Mouse (Mus musculus) ES-Bruce4 (cell line): ENCODE measurements at regions not wholly inside any gene's neighbourhood (a gene's known extent, or its start where the extent isn't known, plus 50 kb on each side); places are given as distances from the start of the nearest gene placed in this dataset.

Experiments
- H3K27ac ChIP-seq: 2 replicates; pipeline ENCODE4 v1.5.1; 2012; ENCODE audit warnings: low read length, inconsistent platforms; ENCODE audit not compliant: insufficient read depth
- H3K27me3 ChIP-seq: 2 replicates; pipeline ENCODE4 v1.6.1; 2012; ENCODE audit warnings: mild to moderate bottlenecking, low read length, inconsistent platforms; ENCODE audit not compliant: control insufficient read depth, poor library complexity, insufficient read depth, severe bottlenecking
- H3K36me3 ChIP-seq: 2 replicates; pipeline ENCODE4 v1.6.1; 2012; ENCODE audit warnings: inconsistent platforms, mild to moderate bottlenecking, low read length, moderate library complexity; ENCODE audit not compliant: control insufficient read depth, poor library complexity, insufficient read depth, severe bottlenecking
- H3K4me1 ChIP-seq: one replicate; pipeline ENCODE4 v1.8.1; 2011; ENCODE audit warnings: low read length; ENCODE audit not compliant: control insufficient read depth, insufficient read depth
- H3K4me3 ChIP-seq: 2 replicates; pipeline ENCODE4 v1.5.1; 2011; ENCODE audit warnings: low read depth, mild to moderate bottlenecking, low read length
- H3K9ac ChIP-seq: 2 replicates; pipeline ENCODE4 v1.6.1; 2012; ENCODE audit warnings: low read depth, mild to moderate bottlenecking, inconsistent platforms; ENCODE audit not compliant: poor library complexity, severe bottlenecking
- H3K9me3 ChIP-seq: replicated peaks from 2 replicates; pipeline ENCODE4 v1.6.1; 2012; ENCODE audit warnings: mild to moderate bottlenecking, low read length, inconsistent platforms; ENCODE audit not compliant: control insufficient read depth, poor library complexity, insufficient read depth, severe bottlenecking
- CTCF ChIP-seq: IDR thresholded peaks from one replicate; pipeline ENCODE4 v1.8.1; 2011; ENCODE audit warnings: low read depth, low read length
- EP300 ChIP-seq: IDR thresholded peaks from 2 replicates; pipeline ENCODE4 v1.6.1; 2011; ENCODE audit warnings: low read depth, low read length; ENCODE audit not compliant: insufficient read depth
- POLR2A ChIP-seq: IDR thresholded peaks from one replicate; pipeline ENCODE4 v1.8.1; 2011; ENCODE audit warnings: low read length; ENCODE audit not compliant: insufficient read depth

DNA sequence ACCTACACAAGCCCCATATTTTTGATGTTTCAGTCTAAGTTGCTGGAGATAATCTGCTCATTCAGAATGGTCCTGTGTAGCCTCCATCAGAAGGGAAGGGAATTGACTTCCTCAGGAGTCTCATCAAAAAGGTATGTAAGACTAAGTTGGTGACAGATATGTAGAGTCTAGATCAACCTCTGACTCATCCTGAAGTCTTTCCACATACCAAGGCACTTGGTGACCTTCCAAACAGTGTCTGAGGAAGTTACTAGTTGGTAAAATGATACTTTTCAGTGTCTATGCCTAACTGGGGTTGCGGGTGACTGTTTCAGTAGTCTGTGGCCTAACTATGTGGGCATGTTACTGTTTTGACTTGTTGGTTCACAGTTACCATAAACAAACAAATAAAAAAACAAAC lies 133.0 kb upstream of the Plcb4 start:
- H3K4me3 ChIP-seq: no peak overlapping the region
- H3K4me1 ChIP-seq: no peaks in the 10 kb centered on the region
- TF ChIP-seq POLR2A (no peak), CTCF (no peak), EP300 (no peak)
- no peaks in the 10 kb centered on the region for H3K36me3 ChIP-seq
- H3K9ac ChIP-seq: no peak overlapping the region
- no peaks in the 10 kb centered on the region for H3K9me3 ChIP-seq
- no peak overlapping the region for H3K27ac ChIP-seq
- H3K27me3 ChIP-seq: no peaks in the 10 kb centered on the region

DNA sequence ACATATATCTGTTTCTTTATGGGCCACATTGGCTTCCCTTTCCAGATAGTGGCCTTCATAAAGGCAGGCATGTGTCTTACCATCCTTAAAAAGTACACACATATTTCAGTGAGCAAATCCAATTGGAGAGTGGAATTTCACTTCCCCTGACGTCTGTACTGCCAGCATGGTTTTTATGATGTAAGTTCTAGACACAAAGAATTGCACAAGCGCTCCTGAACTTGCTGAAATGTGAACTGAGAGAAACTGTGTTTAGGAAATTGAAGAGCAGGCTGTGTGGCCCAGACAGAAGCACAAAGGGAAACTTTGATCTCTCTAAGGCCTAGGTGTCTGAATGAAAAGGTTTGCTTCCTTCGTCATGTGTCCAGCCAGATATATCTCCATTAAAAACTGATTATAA lies 129.2 kb upstream of the Plcb4 start:
- no peak overlapping the region for H3K9ac ChIP-seq

GRCm38 (mm10) chr2:135536303-135536871 lies 122.4 kb upstream of the Plcb4 start:
- no peaks in the 10 kb centered on the region for H3K36me3 ChIP-seq
- no peak overlapping the region for H3K4me3 ChIP-seq
- H3K27ac ChIP-seq: no peak overlapping the region
- H3K9ac ChIP-seq: no peak overlapping the region
- no peaks in the 10 kb centered on the region for H3K4me1 ChIP-seq
- TF ChIP-seq EP300 (no peak), POLR2A (no peak), CTCF (no peak)
- H3K27me3 ChIP-seq: no peaks in the 10 kb centered on the region; the same call in 1 of the 2 replicates
- H3K9me3 ChIP-seq: peaks cover 2% of the 10 kb centered on the region; the same call in 1 of the 2 replicates

More for the DNA sequence above, 129.2 kb upstream of the Plcb4 start:
- no peaks in the 10 kb centered on the region for H3K27me3 ChIP-seq
- H3K4me1 ChIP-seq: no peaks in the 10 kb centered on the region
- no peak for TF ChIP-seq POLR2A
- TF ChIP-seq CTCF: no peak
- no peak for TF ChIP-seq EP300
- no peak overlapping the region for H3K27ac ChIP-seq
- no peak overlapping the region for H3K4me3 ChIP-seq
- no peaks in the 10 kb centered on the region for H3K36me3 ChIP-seq
- no peaks in the 10 kb centered on the region for H3K9me3 ChIP-seq

DNA sequence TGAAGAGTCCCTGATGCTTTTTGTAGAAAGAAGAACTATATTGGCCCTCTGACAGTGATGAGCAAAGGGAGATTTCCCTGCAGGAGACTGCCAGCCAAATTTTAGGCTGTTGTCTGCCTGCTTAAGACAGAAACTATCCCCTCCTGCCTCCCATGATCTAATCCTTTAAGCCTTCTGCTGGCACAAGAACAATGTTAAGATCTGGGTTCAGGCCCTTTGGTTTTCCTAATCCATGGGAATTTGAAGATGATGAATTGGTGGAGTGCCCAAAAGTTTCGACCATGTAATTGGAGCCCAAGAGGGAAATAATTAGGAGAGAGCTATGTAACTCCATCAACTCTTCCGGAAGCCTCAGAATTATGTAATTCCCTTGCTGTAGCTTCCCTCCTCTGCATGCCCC lies 120.8 kb upstream of the Plcb4 start:
- H3K4me1 ChIP-seq: no peaks in the 10 kb centered on the region
- no peak overlapping the region for H3K9ac ChIP-seq
- H3K27ac ChIP-seq: no peak overlapping the region
- H3K9me3 ChIP-seq: peaks cover 2% of the 10 kb centered on the region
- no peaks in the 10 kb centered on the region; the same call in 1 of the 2 replicates for H3K27me3 ChIP-seq
- H3K36me3 ChIP-seq: no peaks in the 10 kb centered on the region
- no peak for TF ChIP-seq CTCF
- no peak for TF ChIP-seq EP300
- no peak for TF ChIP-seq POLR2A
- H3K4me3 ChIP-seq: no peak overlapping the region

GRCm38 (mm10) chr2:135541058-135541457 lies 117.8 kb upstream of the Plcb4 start:
- no peak overlapping the region for H3K4me3 ChIP-seq
- no peak overlapping the region for H3K27ac ChIP-seq
- no peaks in the 10 kb centered on the region; the same call in 1 of the 2 replicates for H3K27me3 ChIP-seq
- H3K9ac ChIP-seq: no peak overlapping the region
- no peaks in the 10 kb centered on the region for H3K4me1 ChIP-seq
- TF ChIP-seq EP300 (no peak), CTCF (no peak), POLR2A (no peak)
- H3K36me3 ChIP-seq: no peaks in the 10 kb centered on the region
- peaks cover 2% of the 10 kb centered on the region for H3K9me3 ChIP-seq

GRCm38 (mm10) chr2:135541930-135542329 lies 116.9 kb upstream of the Plcb4 start:
- TF ChIP-seq CTCF (no peak), POLR2A (no peak), EP300 (no peak)
- Histone ChIP-seq H3K4me1 (no peaks in the 10 kb centered on the region), H3K9ac (no peak overlapping the region)

More at GRCm38 (mm10) chr2:135541930-135542329, 116.9 kb upstream of the Plcb4 start:
- H3K27ac ChIP-seq: no peak overlapping the region
- peaks cover 2% of the 10 kb centered on the region for H3K9me3 ChIP-seq
- H3K36me3 ChIP-seq: no peaks in the 10 kb centered on the region
- no peak overlapping the region for H3K4me3 ChIP-seq
- no peaks in the 10 kb centered on the region; the same call in 1 of the 2 replicates for H3K27me3 ChIP-seq
